Mouse (Mus musculus): ENCODE results near the gene Gm960.

- TF ChIP-seq CTCF (IDR thresholded peaks at IDR 0.05; ENCODE audit: extremely low read depth, insufficient read length, insufficient replicate concordance, low read depth, low read length) (no peak), POLR2A (IDR thresholded peaks at IDR 0.05; ENCODE audit: low read depth, low read length) (no peak)
These were observed 30.7 kb upstream of the Gm960 start for GRCm38 (mm10) chr19:4729186-4729585.
